Mouse (Mus musculus): ENCODE measurements around the gene Kri1. TPM values are rescaled to one million over a fixed set of nuclear protein-coding genes. Genes with fewer than 3 reads are reported as not detected.
"Not testable (repeated sequence)": the region's sequence is repeated elsewhere in the genome, so short reads cannot be mapped to it uniquely, and the experiment has no call there.

Gene Kri1
- total RNA-seq, 2 experiments from 2014 or later, result 18.9 to 19.7 TPM

- intact Hi-C loops (cut with DNase I), result no loop called here
- DNase-seq, result peak; percentile 45 to 58
Observed at GRCm38 (mm10) chr9:21224576-21225414, 63.0 kb downstream of the Kri1 start.

- intact Hi-C loops (cut with DNase I), result loop anchor here (2.0 kb wide), 1 partner anchor 133 kb away; no protein-coding TSS in a partner anchor
- no peak for DNase-seq
Observed at GRCm38 (mm10) chr9:21223906-21224305, 63.9 kb downstream of the Kri1 start.

DNA sequence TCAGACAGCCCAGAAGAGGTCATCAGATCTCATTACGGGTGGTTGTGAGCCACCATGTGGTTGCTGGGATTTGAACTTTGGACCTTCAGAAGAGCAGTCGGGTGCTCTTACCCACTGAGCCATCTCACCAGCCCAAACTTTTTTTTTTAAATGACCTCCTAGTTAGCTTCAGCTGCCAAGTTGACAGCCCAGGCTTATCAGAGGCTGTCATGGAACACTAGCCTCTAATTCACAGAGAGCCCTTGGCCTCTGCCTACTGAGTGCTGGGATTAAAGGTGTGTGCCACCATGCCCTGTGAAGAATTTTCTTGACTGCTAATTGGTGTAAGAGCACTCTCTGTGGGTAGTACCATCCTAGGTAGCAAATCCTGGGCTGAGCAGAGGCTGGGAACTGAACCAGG is 64.3 kb downstream of the Kri1 start:
- intact Hi-C loops (cut with DNase I), result loop anchor here (2.0 kb wide), 1 partner anchor 133 kb away; no protein-coding TSS in a partner anchor
- DNase-seq, result not testable (repeated sequence)

Other genes with a start within 250 kb of the Kri1 start
- not detected for gene Zglp1, start 220.9 kb downstream of the Kri1 start, total RNA-seq (2021)
- gene Gm49373, start 214.9 kb downstream of the Kri1 start, total RNA-seq (2021), result under 1 TPM; 0.31 to 0.32 TPM
- 10 to 100 TPM; 29.3 to 31.7 TPM for gene Fdx1l, start 214.4 kb downstream of the Kri1 start, total RNA-seq (2021)
- under 1 TPM; 0.64 to 0.77 TPM for gene Gm38431, start 196.0 kb downstream of the Kri1 start, total RNA-seq (2021)
- gene Raver1, start 196.0 kb downstream of the Kri1 start, total RNA-seq (2021), result 10 to 100 TPM; 38.6 to 39.4 TPM
- 1 to 10 TPM; 8.9 to 9.5 TPM for gene Tyk2, start 156.7 kb downstream of the Kri1 start, total RNA-seq (2021)
- 100 to 1,000 TPM; 167 to 169 TPM for gene Cdc37, start 138.0 kb downstream of the Kri1 start, total RNA-seq (2021)
- 10 to 100 TPM; 21.3 to 28.2 TPM for gene Pde4a, start 122.3 kb downstream of the Kri1 start, total RNA-seq (2021)
- gene Keap1, start 48.6 kb downstream of the Kri1 start, total RNA-seq (2021), result 10 to 100 TPM; 38.5 to 39.5 TPM
- under 1 TPM; 0.41 to 0.50 TPM for gene S1pr5, start 39.5 kb downstream of the Kri1 start, total RNA-seq (2021)
- 10 to 100 TPM; 67.6 to 69.6 TPM for gene Atg4d, start 22.7 kb downstream of the Kri1 start, total RNA-seq (2021)
- gene Cdkn2d, start 3.4 kb upstream of the Kri1 start, total RNA-seq (2021), result 10 to 100 TPM; 24.5 to 25.3 TPM
- gene Ap1m2, start 24.4 kb upstream of the Kri1 start, total RNA-seq (2021), result not detected
- 10 to 100 TPM; 86.7 to 95.4 TPM for gene Slc44a2, start 32.7 kb upstream of the Kri1 start, total RNA-seq (2021)
- gene Ilf3, start 79.9 kb upstream of the Kri1 start, total RNA-seq (2021), result 10 to 100 TPM; 41.3 to 51.0 TPM
- gene Qtrt1, start 123.9 kb upstream of the Kri1 start, total RNA-seq (2021), result 10 to 100 TPM; 10.6 to 11.5 TPM
- gene Dnm2, start 136.9 kb upstream of the Kri1 start, total RNA-seq (2021), result 10 to 100 TPM; 90.0 to 90.6 TPM
- gene Tmed1, start 222.3 kb upstream of the Kri1 start, total RNA-seq (2021), result 10 to 100 TPM; 44.8 to 46.7 TPM
- 1 to 10 TPM; 1.1 to 1.5 TPM for gene AB124611, start 238.2 kb upstream of the Kri1 start, total RNA-seq (2021)